Mouse (Mus musculus): ENCODE data around the gene Ppfia3. TPM values are rescaled to one million over a fixed set of nuclear protein-coding genes. Genes with fewer than 3 reads are reported as not detected.
A peak's percentile ranks its signal among the peaks of the same experiment; 100 is the strongest.

The Ppfia3 gene
- polyA plus RNA-seq (2017; shearing (Covaris generic)): not detected

GRCm38 (mm10) chr7:45366652-45367019 lies at the start of gene Ppfia3:
Gene Ppfia3 (minus strand): TSS chr7:45367019.
- ATAC-seq: no peak

GRCm38 (mm10) chr7:45415636-45416035 lies 48.8 kb upstream of the Ppfia3 start:
- peak; percentile 62 for ATAC-seq

GRCm38 (mm10) chr7:45414740-45415224 lies 48.0 kb upstream of the Ppfia3 start:
- no peak for ATAC-seq

DNA sequence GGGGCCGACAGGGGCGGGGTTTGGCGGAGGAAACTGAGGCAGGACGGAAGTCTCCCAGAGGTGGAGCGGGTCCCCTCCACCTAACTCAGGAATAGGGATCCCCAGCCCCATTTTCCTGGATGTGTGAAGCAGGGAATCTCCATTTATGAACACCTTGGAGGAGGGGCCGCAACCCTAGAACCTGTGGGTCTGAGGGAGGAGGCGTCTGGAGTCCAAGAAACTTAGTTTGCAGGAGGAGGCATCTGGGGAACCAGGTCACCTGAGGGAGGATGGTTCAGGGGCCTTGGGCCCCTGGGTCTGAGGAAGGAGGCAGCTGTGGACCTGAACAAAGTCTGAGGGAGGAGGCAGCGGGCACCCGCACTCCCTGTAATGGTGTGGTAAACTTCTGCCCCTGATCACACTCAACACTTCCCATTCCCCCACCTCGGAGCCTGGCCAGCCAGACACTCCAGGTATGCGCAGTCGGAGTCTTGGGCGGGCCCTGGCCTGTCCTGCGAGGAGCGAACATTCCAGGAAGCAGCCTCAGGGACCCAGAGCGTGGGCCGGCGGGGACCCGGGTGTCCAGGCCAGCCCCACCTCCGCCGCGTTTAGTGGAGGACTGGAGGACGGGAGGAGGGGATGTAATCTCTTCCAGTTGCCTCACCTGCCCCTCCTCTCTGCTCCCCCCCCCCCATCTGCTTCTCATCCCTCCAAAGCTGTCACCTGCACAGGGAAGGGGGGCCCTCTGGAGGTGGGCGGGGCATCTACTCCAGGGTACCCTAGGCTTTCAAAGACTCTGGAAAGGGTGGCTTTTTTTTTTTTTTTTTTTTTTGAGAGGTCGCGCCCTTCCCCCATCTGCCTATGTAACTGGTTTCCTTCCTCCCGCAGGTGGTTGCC lies 47.3 kb upstream of the Ppfia3 start:
- ATAC-seq: peak; percentile 15

DNA sequence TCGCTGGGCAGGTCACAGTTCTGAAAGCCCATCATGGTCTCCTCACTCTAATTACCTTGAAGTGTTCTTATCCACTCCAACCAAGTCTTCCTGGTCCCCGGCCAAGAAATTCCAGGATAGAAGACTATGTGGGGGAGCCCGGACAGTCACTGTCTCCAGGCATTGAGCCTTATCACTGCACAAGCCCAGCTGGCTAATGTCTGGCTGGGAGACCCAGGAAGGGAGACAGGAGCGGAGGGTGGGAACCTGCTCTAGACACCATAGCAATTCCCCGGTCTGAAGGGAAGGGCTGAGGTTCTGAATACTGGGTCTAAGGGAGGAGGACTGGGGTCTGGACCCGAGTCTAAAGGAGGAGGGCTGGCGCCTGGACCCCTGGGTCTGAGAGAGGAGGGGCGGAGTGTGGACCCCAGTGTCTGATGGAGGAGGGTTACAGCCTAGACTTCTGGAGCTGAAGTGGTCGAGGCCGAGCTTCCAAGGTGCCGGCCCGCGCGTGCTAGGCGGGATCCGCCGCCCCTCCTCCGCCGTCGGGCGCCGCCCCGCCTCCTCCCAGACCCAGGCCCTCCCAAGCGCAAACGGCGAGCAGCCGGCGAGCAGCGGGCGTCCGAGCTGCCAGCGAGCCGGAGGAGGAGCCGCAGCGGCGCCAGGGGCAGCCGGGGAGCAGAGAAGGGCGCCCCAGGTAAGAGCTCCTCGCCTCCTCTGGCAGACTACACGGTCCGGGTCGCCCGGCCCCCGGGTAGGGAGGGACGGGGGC lies 46.5 kb upstream of the Ppfia3 start, which contains the start of gene Ntf5:
TSS of gene Ntf5 (plus strand) at position 583 of the 751 bp plus-strand sequence.
- no peak for ATAC-seq

- ATAC-seq: no peak
Measured at GRCm38 (mm10) chr7:45412421-45412820, 45.6 kb upstream of the Ppfia3 start.

GRCm38 (mm10) chr7:45409497-45410163 lies 42.8 kb upstream of the Ppfia3 start:
- ATAC-seq: no peak

- no peak for ATAC-seq
Measured at GRCm38 (mm10) chr7:45408949-45409348, 42.1 kb upstream of the Ppfia3 start.

- no peak for ATAC-seq
Measured at GRCm38 (mm10) chr7:45408351-45408750, 41.5 kb upstream of the Ppfia3 start.

- ATAC-seq: no peak
Measured at GRCm38 (mm10) chr7:45407836-45408235, 41.0 kb upstream of the Ppfia3 start.

GRCm38 (mm10) chr7:45406157-45407156 lies 39.6 kb upstream of the Ppfia3 start:
- ATAC-seq: no peak

DNA sequence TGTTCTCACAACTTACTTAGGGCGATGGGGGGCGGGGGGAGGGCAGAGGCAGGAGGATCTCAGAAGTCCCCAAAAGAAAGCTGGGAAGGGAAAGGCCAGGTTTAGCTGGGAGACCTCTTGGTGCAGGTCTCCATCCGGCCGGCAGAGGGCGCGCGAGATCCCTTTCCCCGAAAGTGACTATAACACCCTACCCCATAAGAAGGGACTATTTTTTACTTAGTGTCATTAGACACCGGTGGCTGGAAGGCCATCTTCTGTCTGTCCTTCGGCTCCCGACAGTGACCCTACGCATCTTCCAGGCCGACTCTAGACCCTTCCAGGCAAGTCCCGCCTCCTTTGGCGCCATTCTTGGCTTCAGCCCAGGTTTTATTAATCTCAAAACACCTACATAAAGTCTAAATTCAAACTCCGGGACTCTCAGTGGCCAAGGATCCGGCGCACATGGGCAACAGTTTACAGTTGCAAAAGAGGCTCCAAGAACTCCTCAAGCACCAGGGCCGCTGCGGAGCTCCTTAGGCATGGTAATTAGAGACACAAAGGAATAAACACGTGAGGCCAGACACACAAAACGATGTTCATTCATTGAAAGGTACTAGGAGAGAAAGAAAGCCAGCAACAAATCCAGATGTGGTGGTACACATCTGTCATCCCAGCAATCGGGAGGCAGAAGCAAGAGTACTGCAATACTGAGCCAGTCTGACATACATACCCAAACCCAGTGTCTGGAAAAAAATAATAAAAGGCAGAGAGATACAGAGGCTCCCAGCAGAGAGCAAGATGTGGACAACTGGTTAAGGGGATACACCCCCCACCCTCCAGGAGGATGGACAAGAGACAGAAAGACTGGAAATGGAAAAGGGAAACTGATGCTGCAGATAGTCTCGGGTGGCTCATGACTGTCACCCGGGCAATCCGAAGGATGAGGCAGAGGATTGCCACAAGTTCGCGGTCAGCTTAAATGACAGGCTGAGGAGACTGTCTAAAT lies 38.6 kb upstream of the Ppfia3 start, which contains the start of gene Kcna7:
TSS of gene Kcna7 (plus strand) at position 563 of the 985 bp plus-strand sequence.
- peak; percentile 71 for ATAC-seq

GRCm38 (mm10) chr7:45403532-45404261 lies 36.9 kb upstream of the Ppfia3 start:
- peak; percentile 80 for ATAC-seq

GRCm38 (mm10) chr7:45401521-45402085 lies 34.8 kb upstream of the Ppfia3 start:
- ATAC-seq: no peak

DNA sequence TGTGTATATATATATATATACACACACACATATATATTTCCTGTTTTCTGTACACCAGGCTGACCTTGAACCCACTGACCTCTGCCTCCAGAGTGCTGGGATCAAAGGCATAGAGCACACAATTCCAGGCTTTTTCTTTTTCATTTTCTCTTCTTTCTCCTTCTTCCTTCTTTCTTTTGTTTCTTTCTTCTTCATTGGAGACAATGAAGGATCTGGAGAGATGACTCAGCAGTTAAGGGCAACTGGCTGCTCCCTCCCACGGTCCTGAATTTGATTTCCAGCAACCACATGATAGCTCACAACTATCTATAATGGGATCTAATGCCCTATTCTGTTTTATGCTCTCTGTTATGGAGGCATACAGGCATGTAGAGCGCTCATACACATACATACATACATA lies 30.0 kb upstream of the Ppfia3 start:
- ATAC-seq: no peak

- ATAC-seq: peak; percentile 40
Measured at GRCm38 (mm10) chr7:45396337-45396775, 29.5 kb upstream of the Ppfia3 start.

DNA sequence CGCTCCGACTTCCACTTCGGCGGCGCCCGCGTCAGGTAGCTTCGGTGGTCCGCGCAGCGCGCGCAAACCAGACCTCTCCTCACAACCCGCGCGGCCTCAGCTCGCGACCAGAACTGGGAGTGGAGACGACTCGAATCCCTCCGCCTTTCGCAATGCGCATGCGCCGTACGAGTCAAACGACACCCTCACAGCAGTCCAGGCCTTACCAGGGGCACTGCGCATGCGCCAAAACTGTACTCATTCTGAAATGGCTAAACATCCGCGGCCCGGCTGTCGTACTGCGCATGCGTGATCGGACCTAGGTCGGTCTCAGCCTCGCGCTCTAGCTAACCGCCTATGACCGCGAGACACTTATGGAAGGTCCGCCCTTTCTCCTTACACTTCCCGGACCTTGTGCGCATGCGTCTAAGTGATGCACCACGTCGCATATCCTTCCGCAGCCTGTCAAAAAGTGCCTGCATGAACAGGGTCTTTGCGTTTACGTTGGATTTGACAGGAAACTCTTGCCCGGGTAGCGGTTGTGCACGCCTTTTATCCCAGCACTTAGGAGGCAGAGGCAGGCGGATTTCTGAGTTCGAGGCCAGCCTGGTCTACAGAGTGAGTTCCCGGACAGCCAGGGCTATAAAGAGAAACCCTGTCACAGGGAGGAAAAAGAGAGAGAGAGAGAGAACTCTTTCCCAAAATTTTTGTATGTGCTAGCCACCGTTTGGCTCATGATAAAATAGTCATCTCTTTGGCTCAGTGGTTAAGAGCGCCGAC lies 28.9 kb upstream of the Ppfia3 start, which contains the start of gene Snrnp70:
TSS of gene Snrnp70 (minus strand) at position 165 of the 759 bp plus-strand sequence.
- peak; percentile 93 for ATAC-seq

DNA sequence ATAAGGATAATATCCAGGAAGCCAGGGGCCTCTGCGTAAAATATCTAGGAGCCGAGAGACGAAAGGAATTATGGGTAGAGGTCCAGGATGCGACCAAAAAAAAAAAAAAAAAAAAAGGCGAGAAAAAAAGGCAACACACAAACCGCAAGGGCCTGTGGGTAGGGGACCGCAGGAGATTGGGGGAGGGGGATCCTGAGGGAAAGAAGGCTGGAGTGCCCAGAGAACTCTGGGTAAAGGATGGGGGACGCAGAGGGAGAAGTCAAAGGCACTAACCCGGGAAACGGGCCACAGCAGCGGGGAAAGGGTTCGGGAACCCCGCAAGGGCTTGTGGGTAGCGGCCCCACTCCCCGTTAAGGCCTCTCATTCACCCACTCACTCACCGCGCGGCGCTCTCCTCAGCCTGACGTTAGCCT lies 28.3 kb upstream of the Ppfia3 start:
- ATAC-seq: peak; percentile 60
